Mouse (Mus musculus): ENCODE data around the gene Actr2.

DNA sequence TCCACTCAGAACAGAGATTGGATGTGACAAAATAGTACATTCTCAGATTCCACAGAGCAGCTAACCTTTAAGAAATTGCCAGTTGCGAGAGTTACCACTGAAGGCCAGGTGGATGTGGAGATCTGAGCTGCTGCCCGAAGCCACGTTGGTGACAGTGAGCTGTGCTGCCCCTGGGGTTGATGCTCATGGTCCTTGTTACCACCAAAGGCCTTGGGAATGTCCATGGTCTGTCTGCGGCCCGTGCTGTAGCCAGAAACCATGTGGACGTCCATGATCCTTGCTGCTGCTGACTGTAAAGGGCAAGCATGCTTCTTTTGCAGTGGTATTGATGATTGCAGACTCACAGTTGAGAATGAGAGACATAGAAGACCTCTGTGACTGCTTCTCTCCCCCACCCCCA, 84.3 kb downstream of the Actr2 start:
- TF ChIP-seq CTCF (IDR thresholded peaks at IDR 0.05) (no peak), POLR2A (IDR thresholded peaks at IDR 0.05; ENCODE audit: insufficient read depth, low read depth, low read length) (no peak)
